Mouse (Mus musculus) kidney, adult 2 months (tissue): ENCODE measurements around the gene Itgb4.

Experiments
- CTCF ChIP-seq: fragments of 200-500 bp; conservative IDR thresholded peaks from 2 replicates; pipeline ENCODE4 v1.5.1; 2011; ENCODE audit warnings: low read depth, mild to moderate bottlenecking, control low read depth, low read length, moderate library complexity, mixed read lengths; ENCODE audit not compliant: insufficient read depth, insufficient read length
- POLR2A ChIP-seq: fragments of 200-500 bp; IDR thresholded peaks from one replicate; pipeline ENCODE4 v1.6.1; 2011; ENCODE audit warnings: low read depth, low read length, control low read depth

GRCm38 (mm10) chr11:116000607-116001006 lies 26.1 kb downstream of the Itgb4 start:
- TF ChIP-seq CTCF: no peak
- no peak for TF ChIP-seq POLR2A
